ENCODE assay signal across 21 mouse cellular contexts in the genomic region with DNA sequence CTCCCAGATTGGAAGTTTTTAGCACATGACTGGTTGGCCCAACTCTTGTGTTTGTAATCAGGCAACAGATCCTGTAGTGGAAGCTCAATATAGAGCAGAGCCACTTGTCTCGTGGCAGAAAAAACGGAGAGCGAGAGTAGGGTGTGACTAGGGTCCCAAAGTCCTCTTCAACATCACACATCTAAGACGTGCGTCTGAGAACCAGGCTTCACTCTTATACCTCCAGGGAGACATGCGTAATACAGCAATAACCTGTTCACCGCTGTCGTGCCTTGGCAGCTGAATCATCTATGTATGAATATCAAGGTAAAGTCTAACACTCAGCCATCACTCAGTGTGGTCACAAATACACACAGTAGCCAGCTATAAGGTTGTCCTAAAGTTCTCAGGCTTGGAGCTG.
"Had no signal": no experiment of that assay in that cellular context is flagged by ENCODE, and none has a peak within 500 bp of the region (broad histone marks: within the 10 kb centered on the region; RNA-seq: fewer than 3 reads in every experiment).

No protein-coding gene starts in this region.

- H3K4me2 ChIP-seq: limb, embryonic 12.5 days; limb, embryonic 15.5 days; liver, embryonic 11.5 days; lung, embryonic 14.5 days; midbrain, embryonic 12.5 days; midbrain, embryonic 15.5 days; neural tube, embryonic 12.5 days; neural tube, embryonic 15.5 days had no signal

- DNase-seq: kidney, postnatal 10 days; kidney, postnatal 36 days; layer of hippocampus, postnatal 36 days; liver, postnatal 0 days; lung, embryonic 14.5 days; right cerebral cortex, adult 18-20 months; right cerebral cortex, postnatal 14 days; right cerebral cortex, postnatal 4 days; thymus, postnatal 25 days had no signal

- H3K36me3 ChIP-seq: limb, embryonic 12.5 days; limb, embryonic 15.5 days; midbrain, embryonic 12.5 days; midbrain, embryonic 15.5 days; neural tube, embryonic 12.5 days; neural tube, embryonic 15.5 days had no signal

- H3K4me1 ChIP-seq: limb, embryonic 12.5 days; limb, embryonic 15.5 days; midbrain, embryonic 12.5 days; midbrain, embryonic 15.5 days; neural tube, embryonic 12.5 days; neural tube, embryonic 15.5 days had no signal

- H3K4me3 ChIP-seq: left cerebral cortex, adult 2 months; limb, embryonic 12.5 days; limb, embryonic 15.5 days; midbrain, embryonic 12.5 days; midbrain, embryonic 15.5 days; neural tube, embryonic 12.5 days; neural tube, embryonic 15.5 days had no signal

- H3K27me3 ChIP-seq: limb, embryonic 12.5 days; limb, embryonic 15.5 days; midbrain, embryonic 12.5 days; midbrain, embryonic 15.5 days; neural tube, embryonic 12.5 days; neural tube, embryonic 15.5 days had no signal

- H3K27ac ChIP-seq: left cerebral cortex, adult 2 months; limb, embryonic 12.5 days; limb, embryonic 15.5 days; liver, embryonic 14.5 days; macrophage; midbrain, embryonic 12.5 days; midbrain, embryonic 15.5 days; neural tube, embryonic 12.5 days; neural tube, embryonic 15.5 days; stomach, postnatal 0 days had no signal

- H3K9ac ChIP-seq: limb, embryonic 12.5 days; limb, embryonic 15.5 days; liver, embryonic 14.5 days; liver, postnatal 0 days; lung, embryonic 14.5 days; midbrain, embryonic 12.5 days; midbrain, embryonic 15.5 days; neural tube, embryonic 12.5 days; neural tube, embryonic 15.5 days had no signal

- H3K9me3 ChIP-seq: limb, embryonic 12.5 days; limb, embryonic 15.5 days; midbrain, embryonic 12.5 days; midbrain, embryonic 15.5 days; neural tube, embryonic 12.5 days; neural tube, embryonic 15.5 days had no signal

- ATAC-seq: liver, postnatal 0 days; lung, postnatal 0 days; midbrain, embryonic 15.5 days had no signal
